Mouse (Mus musculus) forebrain, embryonic 10.5 days (tissue): ENCODE measurements at regions not wholly inside any gene's neighbourhood (a gene's known extent, or its start where the extent isn't known, plus 50 kb on each side); places are given as distances from the start of the nearest gene placed in this dataset.

ENCODE experiments used
- DNase-seq: peaks from one replicate; pipeline ENCODE4 v3.0.0-alpha.2; 2017; ENCODE audit warnings: low spot score; ENCODE audit errors: extremely low spot score
- H3K27ac ChIP-seq: fragments of 300-500 bp; sonication (generic); 2 replicates; pipeline ENCODE4 v1.5.1; 2016; ENCODE audit warnings: mild to moderate bottlenecking
- H3K27me3 ChIP-seq: fragments of 300-500 bp; sonication (generic); 2 replicates; pipeline ENCODE4 v1.6.1; 2016; ENCODE audit warnings: mild to moderate bottlenecking; ENCODE audit not compliant: poor library complexity, severe bottlenecking
- H3K36me3 ChIP-seq: fragments of 300-500 bp; sonication (generic); replicated peaks from 2 replicates; pipeline ENCODE4 v1.6.1; 2016; ENCODE audit warnings: mild to moderate bottlenecking, moderate library complexity
- H3K4me1 ChIP-seq: fragments of 300-500 bp; sonication (generic); 2 replicates; pipeline ENCODE4 v1.6.1; 2016
- H3K4me3 ChIP-seq: fragments of 300-500 bp; sonication (generic); 2 replicates; pipeline ENCODE4 v1.5.1; 2016; ENCODE audit warnings: mild to moderate bottlenecking, moderate library complexity
- H3K9me3 ChIP-seq: fragments of 300-500 bp; sonication (generic); 2 replicates; pipeline ENCODE4 v1.6.1; 2016; ENCODE audit warnings: mild to moderate bottlenecking, moderate library complexity
- WGBS: fragments of 180-500 bp; shearing (Covaris S2); methylation state at CpG from one replicate; pipeline ENCODE4 v1.1.7; 2016; 5-methylcytosine and 5-hydroxymethylcytosine counted together

DNA sequence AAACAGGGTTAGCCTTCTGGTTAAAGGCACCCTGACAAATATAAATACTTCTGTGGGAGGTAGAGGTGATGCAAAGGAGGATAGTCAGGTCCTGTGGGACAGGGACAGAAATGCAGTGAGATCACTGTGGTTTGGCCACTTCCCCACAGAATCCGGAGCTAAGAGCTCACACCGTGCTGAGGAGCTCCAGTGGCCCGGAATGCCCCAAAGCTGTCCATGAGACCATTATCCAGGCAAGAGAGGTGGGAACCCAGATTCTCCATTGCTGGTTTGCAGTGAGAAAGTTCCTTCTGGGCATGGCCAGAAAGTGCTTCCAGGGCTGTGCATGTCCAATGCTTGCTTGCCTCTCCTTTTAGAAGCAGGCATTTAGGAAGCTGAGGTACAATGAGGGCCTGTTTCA lies 95.8 kb upstream of the Trib2 start:
- Histone ChIP-seq H3K27ac (no peak overlapping the region), H3K4me1 (no peaks in the 10 kb centered on the region), H3K36me3 (no peaks in the 10 kb centered on the region), H3K27me3 (no peaks in the 10 kb centered on the region), H3K9me3 (no peaks in the 10 kb centered on the region), H3K4me3 (no peak overlapping the region)
- DNase-seq, result no peak
- 89% methylated on average over 3 of the region's 3 CpGs for WGBS

DNA sequence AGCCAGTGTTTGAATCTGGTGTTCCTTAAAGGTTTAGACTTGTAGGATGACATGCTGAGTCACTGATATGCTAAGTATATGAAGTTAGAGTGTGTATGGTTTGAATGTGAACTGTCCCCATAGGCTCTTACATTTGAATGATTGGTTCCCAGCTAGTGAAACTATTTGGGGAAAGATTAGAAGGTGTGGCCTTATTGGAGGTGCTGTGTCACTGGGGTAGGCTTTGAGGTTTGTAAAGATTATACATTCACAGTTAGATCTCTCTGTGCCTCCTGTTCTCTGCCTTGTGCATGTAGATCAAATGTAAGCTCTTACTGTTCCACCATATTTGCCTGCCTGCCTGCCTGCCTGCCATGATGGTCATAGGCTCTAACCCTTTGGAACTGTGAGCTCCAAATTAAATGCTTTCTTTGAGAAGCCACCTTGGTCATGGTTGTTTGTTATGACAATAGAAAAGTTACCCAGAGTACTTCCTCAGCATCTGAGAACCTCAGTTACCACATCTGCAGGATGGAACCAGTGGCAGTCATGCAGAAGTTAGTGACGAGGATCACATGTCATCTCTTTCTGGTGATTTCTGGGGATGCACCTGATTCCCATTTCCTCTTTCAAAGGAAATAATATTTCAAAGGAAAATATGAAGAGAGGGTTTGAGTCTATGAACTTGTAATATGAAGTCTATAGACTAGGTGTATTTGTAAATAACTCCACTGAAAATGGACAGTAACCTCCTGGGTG lies 94.7 kb upstream of the Trib2 start:
- WGBS, result 90% methylated on average over 1 of the region's 1 CpGs

DNA sequence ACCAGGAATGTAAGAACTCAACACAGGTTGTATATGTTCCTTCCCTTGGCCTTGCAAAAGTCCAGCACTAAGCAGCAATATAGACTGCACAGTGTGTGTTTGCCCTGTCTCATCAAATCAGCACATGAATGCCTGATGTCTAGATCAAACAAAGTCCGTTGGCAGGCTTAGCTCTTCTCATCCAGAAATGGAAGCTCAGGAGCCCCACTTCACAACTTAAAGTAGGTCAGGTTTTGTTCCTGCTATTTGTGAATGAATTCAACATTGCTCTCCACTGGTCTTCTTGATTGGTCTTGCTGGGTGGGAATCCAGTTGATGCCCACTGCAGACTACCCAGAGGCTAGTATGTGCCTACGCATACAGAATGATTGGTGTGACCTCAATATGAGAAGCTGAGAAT lies 80.8 kb upstream of the Trib2 start:
- H3K4me3 ChIP-seq, result no peak overlapping the region
- no peaks in the 10 kb centered on the region for H3K9me3 ChIP-seq
- no peak overlapping the region for H3K27ac ChIP-seq
- no peak for DNase-seq
- 83% methylated on average over 2 of the region's 2 CpGs for WGBS
- no peaks in the 10 kb centered on the region for H3K4me1 ChIP-seq
- H3K36me3 ChIP-seq, result no peaks in the 10 kb centered on the region
- H3K27me3 ChIP-seq, result no peaks in the 10 kb centered on the region

More for the DNA sequence above, 94.7 kb upstream of the Trib2 start:
- Histone ChIP-seq H3K9me3 (no peaks in the 10 kb centered on the region), H3K36me3 (no peaks in the 10 kb centered on the region), H3K4me3 (no peak overlapping the region), H3K4me1 (no peaks in the 10 kb centered on the region), H3K27ac (no peak overlapping the region), H3K27me3 (no peaks in the 10 kb centered on the region)
- no peak for DNase-seq

DNA sequence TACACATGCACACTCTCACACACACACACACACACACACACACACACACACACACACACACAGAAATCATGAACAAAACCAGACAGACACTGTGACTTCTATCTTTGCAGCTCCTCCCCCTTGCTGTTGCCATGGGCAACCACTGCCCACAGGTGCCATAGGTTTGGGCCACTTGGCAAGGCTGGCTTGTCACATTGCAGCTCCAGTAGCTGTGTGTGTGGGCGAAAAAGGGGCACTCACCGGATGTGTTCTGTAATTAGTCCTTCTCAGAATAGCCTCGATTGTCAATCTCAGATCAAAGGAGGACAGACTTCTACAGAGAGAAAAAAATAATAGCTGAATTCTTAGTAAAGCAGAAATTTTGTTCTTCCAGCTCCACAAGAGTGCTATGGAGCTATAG lies 79.8 kb upstream of the Trib2 start:
- Histone ChIP-seq H3K9me3 (no peaks in the 10 kb centered on the region), H3K36me3 (no peaks in the 10 kb centered on the region), H3K27ac (no peak overlapping the region), H3K4me1 (no peaks in the 10 kb centered on the region), H3K4me3 (no peak overlapping the region), H3K27me3 (no peaks in the 10 kb centered on the region)
- DNase-seq, result no peak
- WGBS, result 83% methylated on average over 3 of the region's 3 CpGs

DNA sequence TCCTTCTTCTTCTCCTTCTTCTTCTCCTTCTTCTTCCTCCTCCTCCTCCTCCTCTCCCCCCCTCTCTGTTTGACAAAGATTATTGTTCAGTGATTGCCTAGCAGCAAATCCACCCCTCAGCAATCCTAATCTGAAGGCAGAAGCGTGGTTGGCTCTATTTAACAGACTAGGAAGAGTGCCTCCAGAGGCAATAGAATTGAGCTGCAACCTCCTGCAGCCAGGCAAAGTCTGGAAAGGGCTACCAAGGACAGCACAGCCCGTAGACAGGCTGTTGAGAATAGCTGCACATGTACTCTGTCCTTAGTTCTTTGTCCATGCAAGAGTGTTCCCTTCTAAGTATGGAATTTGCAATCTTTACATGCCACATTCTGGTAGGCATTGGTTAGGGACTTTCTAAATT lies 78.5 kb upstream of the Trib2 start:
- no peaks in the 10 kb centered on the region for H3K36me3 ChIP-seq
- H3K27ac ChIP-seq, result no peak overlapping the region
- 0 out of 2 replicates have a peak, but pooled peaks cover 6% of the 10 kb centered on the region for H3K4me1 ChIP-seq
- DNase-seq, result no peak
- no peaks in the 10 kb centered on the region for H3K9me3 ChIP-seq
- 37% methylated on average over 2 of the region's 2 CpGs for WGBS
- H3K27me3 ChIP-seq, result no peaks in the 10 kb centered on the region
- no peak overlapping the region for H3K4me3 ChIP-seq

DNA sequence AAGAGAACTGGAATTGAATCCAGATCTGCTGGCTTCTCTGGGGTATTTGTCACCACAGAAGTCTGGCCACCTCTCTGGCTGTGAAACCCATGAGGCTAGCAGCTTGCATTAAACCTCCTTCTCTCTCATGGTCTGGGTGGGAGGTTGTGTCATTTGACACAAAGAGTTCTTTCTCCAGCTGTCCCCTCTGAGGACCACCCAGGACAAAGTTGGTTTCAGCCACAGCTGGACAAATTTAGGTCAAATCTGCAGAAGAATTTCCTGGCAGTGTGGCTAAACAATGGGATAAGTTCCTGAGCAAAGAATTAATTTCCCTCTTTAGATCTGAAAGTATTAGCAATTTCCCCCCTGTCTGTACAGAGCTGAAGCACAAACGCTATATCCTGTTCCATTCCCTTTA lies 73.9 kb upstream of the Trib2 start:
- Histone ChIP-seq H3K27me3 (no peaks in the 10 kb centered on the region), H3K36me3 (no peaks in the 10 kb centered on the region), H3K4me3 (no peak overlapping the region), H3K27ac (no peak overlapping the region), H3K9me3 (no peaks in the 10 kb centered on the region), H3K4me1 (0 out of 2 replicates have a peak, but pooled peaks cover 6% of the 10 kb centered on the region)
- 28% methylated on average over 1 of the region's 1 CpGs for WGBS
- DNase-seq, result no peak

DNA sequence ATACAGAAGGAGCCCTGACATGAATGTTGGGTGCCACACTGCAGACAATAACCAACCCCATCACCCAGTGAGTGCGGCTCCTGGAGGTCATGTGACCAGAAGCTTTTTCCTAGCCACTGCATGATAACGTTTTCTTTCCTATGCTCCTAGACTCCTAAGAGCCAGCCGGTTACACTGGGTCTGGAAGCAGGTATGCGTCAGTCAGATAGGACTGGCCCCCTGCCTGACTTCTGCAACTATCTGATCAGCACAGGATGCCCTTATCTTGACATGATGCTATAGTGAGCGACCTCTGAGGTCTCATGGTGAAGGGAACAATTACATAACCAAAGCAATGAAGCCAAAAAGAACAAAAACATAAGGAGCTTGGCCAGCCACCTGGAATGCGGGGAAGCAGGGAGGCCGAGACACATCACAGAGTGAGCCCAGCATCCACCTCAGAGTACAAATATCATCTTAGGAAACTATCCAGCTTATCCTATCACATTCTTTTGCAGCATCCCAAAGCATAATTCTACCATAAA lies 63.2 kb upstream of the Trib2 start:
- Histone ChIP-seq H3K36me3 (no peaks in the 10 kb centered on the region), H3K4me3 (no peak overlapping the region), H3K9me3 (no peaks in the 10 kb centered on the region), H3K27me3 (no peaks in the 10 kb centered on the region), H3K27ac (no peak overlapping the region), H3K4me1 (no peaks in the 10 kb centered on the region)
- no peak for DNase-seq
- WGBS, result 81% methylated on average over 7 of the region's 7 CpGs
